Mouse (Mus musculus): Measurements from ENCODE around the gene Zfp444. TPM values are rescaled to one million over a fixed set of nuclear protein-coding genes. Genes with fewer than 3 reads are reported as not detected.

Gene Zfp444
- total RNA-seq (2021) = 1 to 10 TPM; 7.4 to 8.1 TPM
- long read RNA-seq, experiment 1, transcript Zfp444-201 (4 exons, 2,467 nt) = major isoform, 8 of 13 reads
- long read RNA-seq, experiment 1, partial matches to known transcripts = 1 of 13 reads
- long read RNA-seq, experiment 1, other reads (novel, unspliced or antisense) = 1 of 13 reads
- long read RNA-seq, experiment 2, partial matches to known transcripts = 1 of 8 reads
- long read RNA-seq, experiment 2, other reads (novel, unspliced or antisense) = 0 of 8 reads

GRCm38 (mm10) chr7:6172006-6172649 lies at the start of gene Zfp444:
Gene Zfp444, plus strand, starts transcription at chr7:6172226.
- peak; percentile 92 for DNase-seq

GRCm38 (mm10) chr7:6126690-6127448 lies 45.2 kb upstream of the Zfp444 start:
- peak; percentile 73 for DNase-seq

- DNase-seq = no peak
These were observed 41.7 kb upstream of the Zfp444 start for GRCm38 (mm10) chr7:6130346-6130745.

- no peak for DNase-seq
These were observed 39.4 kb upstream of the Zfp444 start for GRCm38 (mm10) chr7:6132646-6133045.

- DNase-seq = no peak
These were observed 35.5 kb upstream of the Zfp444 start for GRCm38 (mm10) chr7:6136497-6136896.

GRCm38 (mm10) chr7:6139295-6139694 lies 32.7 kb upstream of the Zfp444 start:
- DNase-seq = no peak

- DNase-seq = no peak
These were observed 28.0 kb upstream of the Zfp444 start for GRCm38 (mm10) chr7:6143991-6144531.

- DNase-seq = no peak
These were observed 26.4 kb upstream of the Zfp444 start for GRCm38 (mm10) chr7:6145423-6146188.

GRCm38 (mm10) chr7:6146194-6146981 lies 25.6 kb upstream of the Zfp444 start:
- no peak for DNase-seq

- DNase-seq = no peak
These were observed 25.1 kb upstream of the Zfp444 start for GRCm38 (mm10) chr7:6146982-6147325.

GRCm38 (mm10) chr7:6147688-6148087 lies 24.3 kb upstream of the Zfp444 start:
- no peak for DNase-seq

GRCm38 (mm10) chr7:6151266-6151665 lies 20.8 kb upstream of the Zfp444 start:
- DNase-seq = no peak

- DNase-seq = no peak
These were observed 20.0 kb upstream of the Zfp444 start for GRCm38 (mm10) chr7:6152036-6152435.

GRCm38 (mm10) chr7:6153131-6153530 lies 18.9 kb upstream of the Zfp444 start:
- no peak for DNase-seq

- no peak for DNase-seq
These were observed 17.9 kb upstream of the Zfp444 start for GRCm38 (mm10) chr7:6154164-6154563.

- DNase-seq = peak; percentile 86
These were observed 16.8 kb upstream of the Zfp444 start for GRCm38 (mm10) chr7:6155031-6155872.

GRCm38 (mm10) chr7:6155901-6156411 lies 16.1 kb upstream of the Zfp444 start, which contains the start of gene Zfp787:
Gene Zfp787, minus strand, starts transcription at chr7:6155997.
- peak; percentile 96 for DNase-seq

GRCm38 (mm10) chr7:6156901-6157472 lies 15.0 kb upstream of the Zfp444 start:
- DNase-seq = no peak

- DNase-seq = no peak
These were observed 14.5 kb upstream of the Zfp444 start for GRCm38 (mm10) chr7:6157479-6157878.

- DNase-seq = no peak
These were observed 12.4 kb upstream of the Zfp444 start for GRCm38 (mm10) chr7:6159604-6160003.

Measured in gastrocnemius, postnatal 10 days (tissue).